Mouse (Mus musculus) spleen, adult 2 months (tissue): ENCODE results near the gene D430041D05Rik. TPM values are rescaled to one million over a fixed set of nuclear protein-coding genes. Genes with fewer than 3 reads are reported as not detected.

ENCODE experiments used
- DNase-seq, 2 experiments: peaks; one replicate each; pipeline versions ENCODE4 v3.0.0 to v3.0.0-alpha.2; 2012 to 2021; ENCODE audit warnings: low spot score in 2 of 2, low read depth in 1 of 2
- H3K27ac ChIP-seq: fragments of 200-500 bp; 2 replicates; pipeline ENCODE4 v1.5.1; 2012; ENCODE audit warnings: low read length, inconsistent platforms; ENCODE audit not compliant: insufficient read depth
- H3K27me3 ChIP-seq: fragments of 200-500 bp; 2 replicates; pipeline ENCODE4 v1.6.1; 2012; ENCODE audit warnings: mild to moderate bottlenecking, moderate library complexity, low read length, inconsistent platforms; ENCODE audit not compliant: control insufficient read depth, insufficient read depth
- H3K36me3 ChIP-seq: fragments of 200-500 bp; 2 replicates; pipeline ENCODE4 v1.6.1; 2012; ENCODE audit warnings: mild to moderate bottlenecking, low read length, inconsistent platforms; ENCODE audit not compliant: control insufficient read depth, insufficient read depth
- H3K4me1 ChIP-seq: fragments of 200-500 bp; 2 replicates; pipeline ENCODE4 v1.6.1; 2011; ENCODE audit warnings: inconsistent platforms; ENCODE audit not compliant: control insufficient read depth, insufficient read depth, insufficient read length
- H3K4me3 ChIP-seq: fragments of 200-500 bp; 2 replicates; pipeline ENCODE4 v1.5.1; 2011; ENCODE audit warnings: mild to moderate bottlenecking, inconsistent platforms; ENCODE audit not compliant: insufficient read depth, insufficient read length; ENCODE audit errors: extremely low read depth
- CTCF ChIP-seq: fragments of 200-500 bp; IDR thresholded peaks from 2 replicates; pipeline ENCODE4 v1.5.1; 2011; ENCODE audit warnings: mild to moderate bottlenecking, inconsistent platforms; ENCODE audit not compliant: insufficient read depth, insufficient read length, insufficient replicate concordance; ENCODE audit errors: extremely low read depth
- POLR2A ChIP-seq: fragments of 200-500 bp; IDR thresholded peaks from 2 replicates; pipeline ENCODE4 v1.6.1; 2011; ENCODE audit warnings: low read depth, low read length, inconsistent platforms
- WGBS: fragments of 180-500 bp; shearing (Covaris S2); methylation state at CpG from one replicate; pipeline ENCODE4 v1.1.7; 2018; 5-methylcytosine and 5-hydroxymethylcytosine counted together
- polyA plus RNA-seq: library from polyadenylated mRNA; depleted of rRNA; stranded (reverse); fragments of >200 nt; gene quantifications from 2 replicates; pipeline ENCODE4 v1.2.3, GENCODE M21; 2012; rRNA removed

The D430041D05Rik gene
- 0.01 TPM in 1 of 2 replicates, not detected in the other for polyA plus RNA-seq

DNA sequence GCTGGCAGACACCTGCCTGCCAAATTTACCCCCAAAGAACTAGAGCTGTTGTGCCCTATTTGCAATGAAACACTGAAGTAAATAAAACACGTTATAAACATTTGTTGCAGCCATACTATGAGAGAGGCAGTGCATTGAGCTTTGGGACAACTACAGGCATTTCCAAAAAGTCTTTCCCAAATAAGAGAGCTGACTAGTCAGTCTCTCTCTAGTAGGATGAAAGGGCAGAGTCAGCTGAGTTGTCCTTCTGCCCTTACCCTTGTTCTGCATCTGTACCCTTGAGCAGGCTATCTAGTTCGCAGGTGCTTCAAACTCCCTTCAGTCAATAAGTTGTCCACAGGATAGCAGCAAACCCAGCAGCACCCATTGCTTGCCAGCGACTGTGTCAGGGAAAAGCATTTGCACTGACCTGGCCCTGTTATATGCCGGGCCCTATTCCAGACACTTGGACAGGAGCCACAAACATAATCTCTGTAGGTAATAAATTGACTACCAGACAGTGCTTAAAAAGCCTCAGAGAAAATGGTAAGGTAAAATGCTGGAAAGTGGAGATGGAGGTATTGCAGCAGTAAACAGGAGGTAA is at the start of gene D430041D05Rik:
Gene D430041D05Rik, minus strand, starts transcription at position 51 of the 583 bp plus-strand sequence.
- no peaks in the 10 kb centered on the region for H3K36me3 ChIP-seq
- H3K4me1 ChIP-seq = peaks cover 9% of the 10 kb centered on the region; the same call in 1 of the 2 replicates
- H3K27ac ChIP-seq = no peak within 1 kb of the TSS
- no peak for TF ChIP-seq CTCF
- no peak for TF ChIP-seq POLR2A
- no peak within 1 kb of the TSS for H3K4me3 ChIP-seq
- H3K27me3 ChIP-seq = peaks cover 13% of the 10 kb centered on the region
- WGBS = 65% methylated on average over 4 of the region's 4 CpGs
- no peak for DNase-seq

DNA sequence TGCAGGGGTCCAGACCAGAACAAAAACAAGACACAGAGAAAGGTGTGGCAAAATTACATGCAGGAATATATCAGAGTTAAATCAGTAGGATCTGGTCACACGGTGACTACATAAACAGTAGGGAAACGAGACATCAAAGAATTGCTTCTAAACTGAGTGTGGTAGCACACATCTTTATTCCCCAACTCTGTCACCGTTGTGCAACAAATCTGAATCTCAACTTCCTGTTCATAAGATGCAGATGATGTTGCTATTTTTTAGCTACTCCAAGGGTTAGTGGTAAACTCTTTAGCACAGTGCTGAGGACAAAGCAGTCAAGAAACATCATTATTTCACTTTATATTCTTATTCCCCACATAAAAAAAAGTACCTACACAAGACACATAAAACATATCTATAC is 49.2 kb upstream of the D430041D05Rik start:
- Histone ChIP-seq H3K27ac (no peak overlapping the region), H3K4me1 (peaks cover 5% of the 10 kb centered on the region), H3K4me3 (no peak overlapping the region), H3K36me3 (peaks cover 1% of the 10 kb centered on the region; the same call in 1 of the 2 replicates), H3K27me3 (no peaks in the 10 kb centered on the region)
- 25% methylated on average over 3 of the region's 3 CpGs for WGBS
- TF ChIP-seq CTCF = no peak
- no peak for TF ChIP-seq POLR2A
- DNase-seq = no peak

- no peak overlapping the region for H3K27ac ChIP-seq
- H3K36me3 ChIP-seq = peaks cover 1% of the 10 kb centered on the region; the same call in 1 of the 2 replicates
- WGBS = 88% methylated on average over 8 of the region's 8 CpGs
- peaks cover 5% of the 10 kb centered on the region for H3K4me1 ChIP-seq
- H3K27me3 ChIP-seq = no peaks in the 10 kb centered on the region
- TF ChIP-seq POLR2A (no peak), CTCF (no peak)
- DNase-seq = no peak
- no peak overlapping the region for H3K4me3 ChIP-seq
Observed at GRCm38 (mm10) chr2:104458569-104459332, 47.9 kb upstream of the D430041D05Rik start.

- Histone ChIP-seq H3K36me3 (no peaks in the 10 kb centered on the region; the same call in 1 of the 2 replicates), H3K27me3 (no peaks in the 10 kb centered on the region), H3K4me1 (peaks cover 5% of the 10 kb centered on the region), H3K27ac (no peak overlapping the region), H3K4me3 (no peak overlapping the region)
- DNase-seq = no peak
- 23% methylated on average over 3 of the region's 3 CpGs for WGBS
- TF ChIP-seq CTCF = no peak
- TF ChIP-seq POLR2A = no peak
Observed at GRCm38 (mm10) chr2:104457106-104457505, 46.3 kb upstream of the D430041D05Rik start.

GRCm38 (mm10) chr2:104450685-104451084 is 39.9 kb upstream of the D430041D05Rik start:
- Histone ChIP-seq H3K4me3 (no peak overlapping the region), H3K36me3 (no peaks in the 10 kb centered on the region), H3K27me3 (no peaks in the 10 kb centered on the region), H3K4me1 (no peaks in the 10 kb centered on the region; the same call in 1 of the 2 replicates), H3K27ac (no peak overlapping the region)
- DNase-seq = no peak
- 21% methylated on average over 3 of the region's 3 CpGs for WGBS
- no peak for TF ChIP-seq POLR2A
- TF ChIP-seq CTCF = no peak

GRCm38 (mm10) chr2:104449191-104449590 is 38.4 kb upstream of the D430041D05Rik start:
- Histone ChIP-seq H3K27me3 (no peaks in the 10 kb centered on the region), H3K4me3 (no peak overlapping the region), H3K4me1 (no peaks in the 10 kb centered on the region), H3K36me3 (no peaks in the 10 kb centered on the region), H3K27ac (no peak overlapping the region)
- no peak for DNase-seq
- no peak for TF ChIP-seq CTCF
- TF ChIP-seq POLR2A = no peak
- 86% methylated on average over 1 of the region's 1 CpGs for WGBS
